Mouse (Mus musculus): ENCODE results near the gene Cntnap2. TPM values are rescaled to one million over a fixed set of nuclear protein-coding genes. Genes with fewer than 3 reads are reported as not detected.

Gene Cntnap2
- polyA plus RNA-seq, 1 experiment from 2014 or later: 3.8 TPM

DNA sequence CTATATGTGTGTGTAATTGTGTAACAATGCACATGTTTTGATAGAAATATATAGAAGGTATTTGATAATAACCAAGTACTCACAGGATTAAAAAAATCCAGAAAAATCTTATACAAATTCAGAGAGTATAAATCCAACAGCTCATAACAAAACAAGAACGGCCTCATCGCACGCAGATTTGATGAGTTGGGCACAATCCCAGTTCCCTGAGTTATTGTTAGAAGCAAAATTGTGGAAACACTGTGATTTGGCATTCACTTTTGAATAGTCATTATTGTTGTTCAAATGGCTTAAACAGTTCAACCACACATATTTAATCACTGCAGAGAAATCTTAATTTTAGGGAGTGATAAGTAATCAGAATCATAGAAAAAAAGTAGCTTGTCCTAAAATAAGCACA, 928.9 kb downstream of the Cntnap2 start:
- Histone ChIP-seq H3K4me1 (ENCODE audit: control insufficient read depth, insufficient read depth, low read length) (no peaks in the 10 kb centered on the region), H3K27me3 (ENCODE audit: control insufficient read depth, insufficient read depth, low read length) (no peaks in the 10 kb centered on the region), H3K27ac (ENCODE audit: low read length) (no peak overlapping the region), H3K36me3 (ENCODE audit: control insufficient read depth, insufficient read depth, low read length) (no peaks in the 10 kb centered on the region), H3K9me3 (ENCODE audit: control insufficient read depth, low read depth, low read length) (no peaks in the 10 kb centered on the region), H3K4me3 (ENCODE audit: low read depth, low read length) (no peak overlapping the region), H3K9ac (replicated peaks; ENCODE audit: low read depth, low read length) (no peak overlapping the region), H3K4me2 (replicated peaks; ENCODE audit: low read depth, low read length) (no peak overlapping the region)
- no peak for ATAC-seq (ENCODE audit: insufficient number of reproducible peaks, insufficient read depth, low FRiP score, low read depth)
- 85% methylated on average over 3 of the region's 3 CpGs for WGBS

GRCm38 (mm10) chr6:45991086-45991485, 931.9 kb downstream of the Cntnap2 start:
- no peak overlapping the region for H3K4me3 ChIP-seq (ENCODE audit: low read depth, low read length)
- H3K9ac ChIP-seq (replicated peaks; ENCODE audit: low read depth, low read length): no peak overlapping the region
- WGBS: 93% methylated on average over 1 of the region's 1 CpGs
- no peaks in the 10 kb centered on the region for H3K27me3 ChIP-seq (ENCODE audit: control insufficient read depth, insufficient read depth, low read length)
- no peak overlapping the region for H3K4me2 ChIP-seq (replicated peaks; ENCODE audit: low read depth, low read length)
- H3K27ac ChIP-seq (ENCODE audit: low read length): no peak overlapping the region
- no peaks in the 10 kb centered on the region for H3K36me3 ChIP-seq (ENCODE audit: control insufficient read depth, insufficient read depth, low read length)
- no peaks in the 10 kb centered on the region for H3K9me3 ChIP-seq (ENCODE audit: control insufficient read depth, low read depth, low read length)
- H3K4me1 ChIP-seq (ENCODE audit: control insufficient read depth, insufficient read depth, low read length): no peaks in the 10 kb centered on the region
- no peak for ATAC-seq (ENCODE audit: insufficient number of reproducible peaks, insufficient read depth, low FRiP score, low read depth)

DNA sequence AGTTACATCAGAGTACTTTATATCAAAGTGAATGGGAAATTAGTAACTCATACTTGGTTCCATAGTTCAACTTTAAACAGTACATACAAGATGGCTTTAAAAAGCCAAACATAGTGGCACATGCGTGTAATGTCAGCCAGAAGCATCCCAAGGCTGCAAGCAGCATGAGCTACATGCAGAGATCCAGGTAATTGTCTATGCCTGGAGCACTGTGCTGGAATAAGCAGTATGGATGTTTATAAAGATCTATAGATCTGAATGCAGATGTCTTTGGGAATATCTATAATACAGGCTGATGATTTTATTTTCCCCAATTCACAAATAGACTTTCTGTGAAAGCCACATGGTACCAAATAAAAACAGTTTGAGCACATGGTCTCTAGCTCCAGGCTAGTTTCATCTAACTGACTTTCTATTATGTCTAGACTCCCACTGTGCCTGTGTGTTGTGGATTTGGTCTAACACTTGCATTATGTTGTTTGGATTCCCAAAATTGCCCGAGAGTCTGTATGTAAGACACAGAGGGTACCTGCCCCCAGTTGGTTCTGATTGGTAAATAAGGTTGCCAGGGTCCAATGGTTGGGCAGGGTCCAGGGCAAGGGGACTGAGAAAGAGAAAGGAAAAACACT, 963.5 kb downstream of the Cntnap2 start:
- H3K9me3 ChIP-seq (ENCODE audit: control insufficient read depth, low read depth, low read length): no peaks in the 10 kb centered on the region
- H3K27me3 ChIP-seq (ENCODE audit: control insufficient read depth, insufficient read depth, low read length): no peaks in the 10 kb centered on the region
- ATAC-seq (ENCODE audit: insufficient number of reproducible peaks, insufficient read depth, low FRiP score, low read depth): no peak
- H3K9ac ChIP-seq (replicated peaks; ENCODE audit: low read depth, low read length): no peak overlapping the region
- H3K4me1 ChIP-seq (ENCODE audit: control insufficient read depth, insufficient read depth, low read length): no peaks in the 10 kb centered on the region
- H3K4me3 ChIP-seq (ENCODE audit: low read depth, low read length): no peak overlapping the region
- 80% methylated on average over 2 of the region's 2 CpGs for WGBS
- no peak overlapping the region for H3K27ac ChIP-seq (ENCODE audit: low read length)
- H3K4me2 ChIP-seq (replicated peaks; ENCODE audit: low read depth, low read length): no peak overlapping the region
- no peaks in the 10 kb centered on the region for H3K36me3 ChIP-seq (ENCODE audit: control insufficient read depth, insufficient read depth, low read length)

GRCm38 (mm10) chr6:46031821-46032594, 972.9 kb downstream of the Cntnap2 start:
- no peaks in the 10 kb centered on the region for H3K9me3 ChIP-seq (ENCODE audit: control insufficient read depth, low read depth, low read length)
- WGBS: 65% methylated on average over 2 of the region's 2 CpGs
- no peaks in the 10 kb centered on the region for H3K36me3 ChIP-seq (ENCODE audit: control insufficient read depth, insufficient read depth, low read length)
- no peak overlapping the region for H3K4me3 ChIP-seq (ENCODE audit: low read depth, low read length)
- no peak overlapping the region for H3K4me2 ChIP-seq (replicated peaks; ENCODE audit: low read depth, low read length)
- no peaks in the 10 kb centered on the region for H3K4me1 ChIP-seq (ENCODE audit: control insufficient read depth, insufficient read depth, low read length)
- H3K27me3 ChIP-seq (ENCODE audit: control insufficient read depth, insufficient read depth, low read length): no peaks in the 10 kb centered on the region
- no peak for ATAC-seq (ENCODE audit: insufficient number of reproducible peaks, insufficient read depth, low FRiP score, low read depth)
- H3K9ac ChIP-seq (replicated peaks; ENCODE audit: low read depth, low read length): no peak overlapping the region
- no peak overlapping the region for H3K27ac ChIP-seq (ENCODE audit: low read length)

GRCm38 (mm10) chr6:46033108-46033507, 974.0 kb downstream of the Cntnap2 start:
- Histone ChIP-seq H3K4me3 (ENCODE audit: low read depth, low read length) (no peak overlapping the region), H3K4me2 (replicated peaks; ENCODE audit: low read depth, low read length) (no peak overlapping the region), H3K27ac (ENCODE audit: low read length) (no peak overlapping the region), H3K9ac (replicated peaks; ENCODE audit: low read depth, low read length) (no peak overlapping the region), H3K36me3 (ENCODE audit: control insufficient read depth, insufficient read depth, low read length) (no peaks in the 10 kb centered on the region), H3K4me1 (ENCODE audit: control insufficient read depth, insufficient read depth, low read length) (no peaks in the 10 kb centered on the region), H3K9me3 (ENCODE audit: control insufficient read depth, low read depth, low read length) (no peaks in the 10 kb centered on the region), H3K27me3 (ENCODE audit: control insufficient read depth, insufficient read depth, low read length) (no peaks in the 10 kb centered on the region)
- ATAC-seq (ENCODE audit: insufficient number of reproducible peaks, insufficient read depth, low FRiP score, low read depth): no peak
- WGBS: 74% methylated on average over 2 of the region's 2 CpGs

DNA sequence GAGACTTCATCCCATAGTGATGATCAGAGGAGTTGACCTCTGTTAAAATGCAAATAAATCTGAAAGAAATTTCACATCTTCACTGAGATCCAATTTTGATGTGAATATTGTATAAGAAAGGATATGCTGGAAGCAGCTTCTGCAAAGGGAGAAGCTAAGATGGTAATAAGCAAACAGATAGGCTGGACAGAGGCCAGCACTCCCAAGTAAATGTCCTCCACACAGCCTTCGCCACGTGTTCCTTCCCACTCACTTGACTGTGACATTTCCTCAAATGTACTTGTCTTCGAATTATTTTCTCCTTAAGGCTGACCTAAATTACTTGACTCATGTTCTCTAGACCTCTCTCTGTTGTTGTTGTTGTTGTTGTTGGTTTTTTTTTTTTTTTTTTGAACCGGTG, 981.5 kb downstream of the Cntnap2 start:
- Histone ChIP-seq H3K4me2 (replicated peaks; ENCODE audit: low read depth, low read length) (no peak overlapping the region), H3K4me3 (ENCODE audit: low read depth, low read length) (no peak overlapping the region), H3K27me3 (ENCODE audit: control insufficient read depth, insufficient read depth, low read length) (no peaks in the 10 kb centered on the region), H3K27ac (ENCODE audit: low read length) (no peak overlapping the region), H3K4me1 (ENCODE audit: control insufficient read depth, insufficient read depth, low read length) (no peaks in the 10 kb centered on the region), H3K36me3 (ENCODE audit: control insufficient read depth, insufficient read depth, low read length) (no peaks in the 10 kb centered on the region), H3K9me3 (ENCODE audit: control insufficient read depth, low read depth, low read length) (no peaks in the 10 kb centered on the region), H3K9ac (replicated peaks; ENCODE audit: low read depth, low read length) (no peak overlapping the region)
- WGBS: 79% methylated on average over 4 of the region's 4 CpGs
- ATAC-seq (ENCODE audit: insufficient number of reproducible peaks, insufficient read depth, low FRiP score, low read depth): no peak

GRCm38 (mm10) chr6:46080236-46080635, 1021.1 kb downstream of the Cntnap2 start:
- no peak for ATAC-seq (ENCODE audit: insufficient number of reproducible peaks, insufficient read depth, low FRiP score, low read depth)
- Histone ChIP-seq H3K9me3 (ENCODE audit: control insufficient read depth, low read depth, low read length) (no peaks in the 10 kb centered on the region), H3K4me3 (ENCODE audit: low read depth, low read length) (no peak overlapping the region), H3K4me2 (replicated peaks; ENCODE audit: low read depth, low read length) (no peak overlapping the region), H3K9ac (replicated peaks; ENCODE audit: low read depth, low read length) (no peak overlapping the region), H3K27ac (ENCODE audit: low read length) (no peak overlapping the region), H3K4me1 (ENCODE audit: control insufficient read depth, insufficient read depth, low read length) (no peaks in the 10 kb centered on the region), H3K27me3 (ENCODE audit: control insufficient read depth, insufficient read depth, low read length) (no peaks in the 10 kb centered on the region), H3K36me3 (ENCODE audit: control insufficient read depth, insufficient read depth, low read length) (no peaks in the 10 kb centered on the region)
- WGBS: 83% methylated on average over 2 of the region's 2 CpGs

DNA sequence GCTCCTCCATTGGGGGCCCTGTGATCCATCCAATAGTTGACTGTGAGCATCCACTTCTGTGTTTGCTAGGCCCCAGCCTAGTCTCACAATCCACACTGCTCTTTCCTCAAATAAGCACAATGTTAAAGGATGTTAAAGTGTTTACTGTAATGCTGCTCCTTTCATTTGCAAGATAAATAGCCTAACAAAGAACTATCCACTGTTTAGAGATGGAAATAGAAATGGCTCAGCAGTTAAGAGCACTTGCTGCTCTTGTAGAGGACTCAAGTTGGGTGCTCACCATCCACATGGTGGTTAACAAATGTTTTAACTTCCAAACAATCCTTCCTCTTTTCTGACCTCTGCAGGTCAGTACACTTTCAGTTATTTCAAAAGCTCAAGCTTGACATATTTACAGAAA, 1022.3 kb downstream of the Cntnap2 start:
- H3K9me3 ChIP-seq (ENCODE audit: control insufficient read depth, low read depth, low read length): no peaks in the 10 kb centered on the region
- H3K4me3 ChIP-seq (ENCODE audit: low read depth, low read length): no peak overlapping the region
- no peaks in the 10 kb centered on the region for H3K36me3 ChIP-seq (ENCODE audit: control insufficient read depth, insufficient read depth, low read length)
- no peaks in the 10 kb centered on the region for H3K4me1 ChIP-seq (ENCODE audit: control insufficient read depth, insufficient read depth, low read length)
- no peaks in the 10 kb centered on the region for H3K27me3 ChIP-seq (ENCODE audit: control insufficient read depth, insufficient read depth, low read length)
- no peak for ATAC-seq (ENCODE audit: insufficient number of reproducible peaks, insufficient read depth, low FRiP score, low read depth)
- no peak overlapping the region for H3K4me2 ChIP-seq (replicated peaks; ENCODE audit: low read depth, low read length)
- no peak overlapping the region for H3K27ac ChIP-seq (ENCODE audit: low read length)
- H3K9ac ChIP-seq (replicated peaks; ENCODE audit: low read depth, low read length): no peak overlapping the region
